Mouse (Mus musculus): ENCODE data around the gene Megf9. TPM values are rescaled to one million over a fixed set of nuclear protein-coding genes. Genes with fewer than 3 reads are reported as not detected.

The Megf9 gene
- 26.1 and 39.8 TPM in 2 replicates for polyA plus RNA-seq (2012; rRNA removed)

GRCm38 (mm10) chr4:70534891-70535269 lies at the start of gene Megf9:
Gene Megf9 (minus strand): TSS chr4:70534995.
- peak; percentile 96 for DNase-seq
- peak within 1 kb of the TSS; percentile 87 for H3K4me3 ChIP-seq (replicated peaks; ENCODE audit: extremely low read depth, low read depth, low read length)
- H3K4me1 ChIP-seq (ENCODE audit: control insufficient read depth, insufficient read depth, low read length) = peaks cover 13% of the 10 kb centered on the region
- under 1% methylated on average over 46 of the region's 46 CpGs for WGBS
- TF ChIP-seq POLR2A (IDR thresholded peaks at IDR 0.05; ENCODE audit: borderline replicate concordance, extremely low read depth, low read depth, low read length) = peak; percentile 55; the same call in 1 of the 2 replicates
- no peak for TF ChIP-seq CTCF (IDR thresholded peaks at IDR 0.05; ENCODE audit: insufficient read depth, low read length)

- peak; percentile 59 for TF ChIP-seq CTCF (IDR thresholded peaks at IDR 0.05; ENCODE audit: insufficient read depth, low read length)
- no peak for TF ChIP-seq POLR2A (IDR thresholded peaks at IDR 0.05; ENCODE audit: borderline replicate concordance, extremely low read depth, low read depth, low read length)
- Histone ChIP-seq H3K4me1 (ENCODE audit: control insufficient read depth, insufficient read depth, low read length) (no peaks in the 10 kb centered on the region), H3K4me3 (replicated peaks; ENCODE audit: extremely low read depth, low read depth, low read length) (no peak overlapping the region)
- 41% methylated on average over 3 of the region's 3 CpGs for WGBS
- peak; percentile 43 for DNase-seq
Observed at GRCm38 (mm10) chr4:70579654-70580053, 44.9 kb upstream of the Megf9 start.

DNA sequence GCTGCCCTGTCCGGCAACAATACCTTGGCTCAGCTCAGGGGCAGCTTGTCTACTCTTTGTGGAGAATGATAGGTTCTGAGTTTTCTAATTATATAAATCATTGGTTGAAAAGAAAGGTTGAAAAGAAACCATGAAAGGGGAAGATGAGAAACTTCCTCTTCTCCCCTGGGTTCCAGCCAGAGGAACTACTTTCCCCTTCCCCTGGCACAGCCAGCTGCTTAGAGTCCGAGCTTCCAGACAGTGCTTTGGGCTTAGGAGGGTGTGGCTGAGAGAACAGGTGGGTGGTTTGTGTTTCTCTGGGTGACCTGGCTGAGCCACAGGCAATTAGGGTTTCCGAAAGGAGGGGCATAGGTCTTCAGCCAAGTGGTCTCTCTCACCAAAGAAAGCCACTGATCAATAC lies 43.5 kb upstream of the Megf9 start:
- H3K4me3 ChIP-seq (replicated peaks; ENCODE audit: extremely low read depth, low read depth, low read length) = no peak overlapping the region
- 50% methylated on average over 3 of the region's 3 CpGs for WGBS
- TF ChIP-seq POLR2A (IDR thresholded peaks at IDR 0.05; ENCODE audit: borderline replicate concordance, extremely low read depth, low read depth, low read length) (no peak), CTCF (IDR thresholded peaks at IDR 0.05; ENCODE audit: insufficient read depth, low read length) (no peak)

DNA sequence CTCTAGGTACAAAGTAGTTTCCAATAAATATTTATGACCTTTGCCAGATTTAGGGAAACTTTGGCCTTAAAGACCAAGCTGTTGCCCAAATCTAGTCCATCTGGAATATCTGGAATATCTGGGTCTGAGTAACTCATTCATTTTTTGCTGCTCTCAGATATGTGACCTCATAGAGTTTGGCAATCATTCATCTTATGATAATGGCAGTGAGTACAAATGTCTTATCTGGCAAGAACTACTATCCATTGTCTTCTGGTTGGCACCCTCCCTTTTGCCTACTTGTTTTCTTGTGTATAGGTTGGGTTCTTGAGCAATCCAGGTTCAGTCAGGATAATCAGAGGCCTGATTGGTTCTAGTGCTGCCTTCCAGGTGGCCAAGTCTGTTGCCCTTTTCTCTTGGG lies 41.3 kb upstream of the Megf9 start:
- TF ChIP-seq CTCF (IDR thresholded peaks at IDR 0.05; ENCODE audit: insufficient read depth, low read length) (no peak), POLR2A (IDR thresholded peaks at IDR 0.05; ENCODE audit: borderline replicate concordance, extremely low read depth, low read depth, low read length) (no peak)
- DNase-seq = no peak
- Histone ChIP-seq H3K4me3 (replicated peaks; ENCODE audit: extremely low read depth, low read depth, low read length) (no peak overlapping the region), H3K4me1 (ENCODE audit: control insufficient read depth, insufficient read depth, low read length) (no peaks in the 10 kb centered on the region)

More for the DNA sequence above, 43.5 kb upstream of the Megf9 start:
- no peaks in the 10 kb centered on the region for H3K4me1 ChIP-seq (ENCODE audit: control insufficient read depth, insufficient read depth, low read length)
- DNase-seq = no peak

DNA sequence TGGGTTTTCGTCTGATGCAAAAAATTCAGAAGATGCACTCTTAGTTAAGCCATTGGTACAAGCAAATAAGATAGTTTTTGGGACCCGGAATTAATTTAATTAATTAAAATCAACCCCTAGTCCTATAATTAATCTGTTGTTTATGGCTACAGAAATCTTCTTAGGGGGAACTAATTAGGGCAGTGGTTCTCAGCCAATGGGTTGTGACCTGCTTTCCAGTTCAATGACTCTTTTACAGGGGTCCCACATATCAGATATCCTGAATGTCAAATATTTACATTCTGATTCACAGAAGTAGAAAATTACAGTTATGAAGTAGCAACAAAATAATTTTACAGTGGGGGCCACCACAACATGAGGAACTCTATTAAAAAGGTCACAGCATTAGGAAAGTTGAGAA lies 39.1 kb upstream of the Megf9 start:
- H3K4me1 ChIP-seq (ENCODE audit: control insufficient read depth, insufficient read depth, low read length) = no peaks in the 10 kb centered on the region
- 89% methylated on average over 2 of the region's 2 CpGs for WGBS
- no peak for DNase-seq
- H3K4me3 ChIP-seq (replicated peaks; ENCODE audit: extremely low read depth, low read depth, low read length) = no peak overlapping the region
- no peak for TF ChIP-seq CTCF (IDR thresholded peaks at IDR 0.05; ENCODE audit: insufficient read depth, low read length)
- no peak for TF ChIP-seq POLR2A (IDR thresholded peaks at IDR 0.05; ENCODE audit: borderline replicate concordance, extremely low read depth, low read depth, low read length)

DNA sequence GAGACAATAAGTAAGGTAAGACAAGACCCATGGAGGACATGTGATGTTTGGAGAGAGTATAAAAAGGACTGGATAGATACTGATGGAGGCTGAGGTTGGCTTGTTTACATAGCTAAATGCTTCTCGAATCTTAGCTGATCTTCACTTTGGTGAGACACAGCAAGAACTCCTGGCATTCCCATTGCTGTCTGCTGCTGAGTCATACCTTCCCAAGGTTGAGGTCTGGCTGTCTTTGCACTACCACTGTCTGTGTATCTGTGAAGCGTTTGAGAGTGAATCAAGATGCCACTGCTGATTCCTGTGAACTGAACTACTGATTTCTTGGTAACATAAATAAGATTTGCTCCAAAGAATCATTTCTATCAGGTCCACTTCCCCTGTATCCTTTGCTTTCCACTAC lies 19.1 kb upstream of the Megf9 start:
- 58% methylated on average over 2 of the region's 2 CpGs for WGBS
- TF ChIP-seq CTCF (IDR thresholded peaks at IDR 0.05; ENCODE audit: insufficient read depth, low read length) (no peak), POLR2A (IDR thresholded peaks at IDR 0.05; ENCODE audit: borderline replicate concordance, extremely low read depth, low read depth, low read length) (no peak)
- H3K4me3 ChIP-seq (replicated peaks; ENCODE audit: extremely low read depth, low read depth, low read length) = no peak overlapping the region
- H3K4me1 ChIP-seq (ENCODE audit: control insufficient read depth, insufficient read depth, low read length) = no peaks in the 10 kb centered on the region
- no peak for DNase-seq

DNA sequence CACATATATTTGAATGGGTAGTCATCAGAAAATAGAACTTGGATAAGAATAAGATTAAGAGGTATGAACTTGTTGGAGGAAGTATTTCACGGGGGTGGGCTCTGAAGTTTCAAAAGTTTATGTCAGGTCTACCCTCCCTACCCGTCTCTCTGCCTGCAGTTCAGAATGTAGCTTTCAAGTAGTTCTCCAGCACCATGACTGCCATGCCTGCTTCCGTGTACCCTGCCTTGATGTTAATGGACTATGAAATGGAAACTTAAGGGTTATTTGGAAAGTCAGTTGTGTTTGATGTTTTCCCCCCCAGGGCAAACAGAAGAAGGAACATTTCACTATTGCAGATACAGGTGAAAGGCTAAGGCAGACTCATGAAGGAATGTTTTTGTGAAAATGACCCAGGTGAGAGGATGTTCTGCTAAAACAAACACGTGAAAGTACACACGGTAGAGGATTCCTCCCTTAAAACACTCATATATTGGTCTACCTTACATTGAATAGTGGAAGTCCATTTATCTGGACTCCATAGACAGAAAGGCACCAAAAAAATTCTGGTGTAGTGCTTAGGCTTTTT lies 18.5 kb upstream of the Megf9 start:
- WGBS = 73% methylated on average over 5 of the region's 5 CpGs
- Histone ChIP-seq H3K4me3 (replicated peaks; ENCODE audit: extremely low read depth, low read depth, low read length) (no peak overlapping the region), H3K4me1 (ENCODE audit: control insufficient read depth, insufficient read depth, low read length) (no peaks in the 10 kb centered on the region)
- DNase-seq = no peak
- no peak for TF ChIP-seq POLR2A (IDR thresholded peaks at IDR 0.05; ENCODE audit: borderline replicate concordance, extremely low read depth, low read depth, low read length)
- no peak for TF ChIP-seq CTCF (IDR thresholded peaks at IDR 0.05; ENCODE audit: insufficient read depth, low read length)

DNA sequence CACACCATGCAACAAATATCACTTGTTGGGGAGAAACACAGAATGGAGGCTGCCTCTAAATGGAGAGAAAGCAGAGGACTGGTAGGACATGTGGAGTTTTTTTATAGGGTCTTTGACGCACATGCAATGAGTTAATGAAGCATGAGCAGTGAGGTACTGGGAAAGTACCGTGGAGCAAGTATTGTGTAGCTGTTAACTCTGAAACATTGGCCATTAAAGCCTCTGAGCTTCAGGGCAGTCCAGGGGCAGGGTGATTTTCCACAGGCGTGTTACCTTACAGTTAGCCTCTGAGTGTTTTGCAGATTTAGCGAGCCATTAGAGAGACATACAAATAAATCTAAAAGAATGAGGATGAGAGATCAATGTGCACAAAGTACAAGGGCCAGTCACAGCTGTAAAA lies 17.3 kb upstream of the Megf9 start:
- no peaks in the 10 kb centered on the region for H3K4me1 ChIP-seq (ENCODE audit: control insufficient read depth, insufficient read depth, low read length)
- DNase-seq = no peak
- no peak overlapping the region for H3K4me3 ChIP-seq (replicated peaks; ENCODE audit: extremely low read depth, low read depth, low read length)
- WGBS = 84% methylated on average over 4 of the region's 4 CpGs
- TF ChIP-seq CTCF (IDR thresholded peaks at IDR 0.05; ENCODE audit: insufficient read depth, low read length) = no peak

DNA sequence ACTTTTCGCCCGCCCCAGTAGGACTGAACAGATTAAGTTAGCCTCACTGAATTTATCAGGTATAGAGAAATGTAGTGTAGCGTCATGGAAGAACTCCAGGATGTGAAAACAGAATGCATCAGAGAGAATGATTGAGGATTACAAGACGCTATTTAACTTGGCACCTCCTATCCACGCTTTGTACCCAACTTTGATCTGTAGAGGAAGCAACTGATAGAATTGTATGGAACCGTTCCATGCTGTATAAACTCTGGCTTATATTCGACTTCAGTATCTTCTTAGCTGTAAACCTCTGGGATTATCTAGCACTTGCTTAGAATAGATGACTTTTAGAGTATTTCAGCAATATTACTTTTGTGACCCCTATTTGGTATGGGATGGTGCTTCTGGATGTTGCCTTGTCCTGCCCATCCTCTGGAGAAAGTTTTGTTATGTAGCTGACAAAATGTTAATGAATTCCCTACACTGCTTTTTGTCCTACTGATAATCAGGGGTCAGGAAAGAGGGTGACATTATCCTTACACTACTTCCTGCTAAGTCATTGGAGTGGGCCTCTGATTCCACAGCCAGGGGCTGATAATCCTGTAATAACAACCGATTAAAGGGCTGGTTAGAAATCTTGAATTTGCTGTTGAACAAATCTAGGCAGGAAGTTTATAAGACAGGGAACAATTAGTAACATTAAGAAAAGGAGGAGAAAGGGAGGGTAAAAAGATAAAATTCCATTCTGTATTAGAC lies 12.8 kb upstream of the Megf9 start:
- no peaks in the 10 kb centered on the region; the same call in none of the 2 replicates for H3K4me1 ChIP-seq (ENCODE audit: control insufficient read depth, insufficient read depth, low read length)
- no peak for DNase-seq
- WGBS = 86% methylated on average over 8 of the region's 8 CpGs
- H3K4me3 ChIP-seq (replicated peaks; ENCODE audit: extremely low read depth, low read depth, low read length) = no peak overlapping the region
- TF ChIP-seq POLR2A (IDR thresholded peaks at IDR 0.05; ENCODE audit: borderline replicate concordance, extremely low read depth, low read depth, low read length) (no peak), CTCF (IDR thresholded peaks at IDR 0.05; ENCODE audit: insufficient read depth, low read length) (no peak)

Data from lung, adult 2 months (tissue).